Mouse (Mus musculus) C2C12 (cell line): ENCODE measurements around the gene Thrap3. TPM values are rescaled to one million over a fixed set of nuclear protein-coding genes. Genes with fewer than 3 reads are reported as not detected.
"Not testable (repeated sequence)": the region's sequence is repeated elsewhere in the genome, so short reads cannot be mapped to it uniquely, and the experiment has no call there.

ENCODE experiments used
- H3K27me3 ChIP-seq: one replicate; pipeline ENCODE4 v1.6.1; 2011; ENCODE audit not compliant: control insufficient read depth, insufficient read depth, insufficient read length
- H3K36me3 ChIP-seq: one replicate; pipeline ENCODE4 v1.6.1; 2011; ENCODE audit not compliant: control insufficient read depth, insufficient read depth
- H3K4me3 ChIP-seq: one replicate; pipeline ENCODE4 v1.5.1; 2011; ENCODE audit warnings: mild to moderate bottlenecking, control low read depth; ENCODE audit not compliant: poor library complexity, insufficient read depth, severe bottlenecking
- H3K79me2 ChIP-seq: one replicate; pipeline ENCODE4 v1.6.1; 2011; ENCODE audit not compliant: control insufficient read depth, insufficient read depth
- H3K79me3 ChIP-seq: one replicate; pipeline ENCODE4 v1.6.1; 2011; ENCODE audit warnings: low read depth, control low read depth
- H3ac ChIP-seq: one replicate; pipeline ENCODE3; 2011; ENCODE audit warnings: low read depth; ENCODE audit not compliant: control insufficient read depth, insufficient read length
- CEBPB ChIP-seq: IDR thresholded peaks from one replicate; pipeline ENCODE4 v1.6.1; 2011; ENCODE audit warnings: low read depth, mild to moderate bottlenecking, control low read depth, moderate library complexity
- CTCF ChIP-seq: IDR thresholded peaks from one replicate; pipeline ENCODE4 v1.5.1; 2011; ENCODE audit not compliant: control insufficient read depth, insufficient read depth, insufficient read length
- FOSL1 ChIP-seq: IDR thresholded peaks from one replicate; pipeline ENCODE4 v1.8.0; 2011; ENCODE audit warnings: mild to moderate bottlenecking, low read length; ENCODE audit not compliant: poor library complexity, insufficient read depth, severe bottlenecking
- MAX ChIP-seq: IDR thresholded peaks from one replicate; pipeline ENCODE4 v1.6.1; 2011; ENCODE audit warnings: mild to moderate bottlenecking, control low read depth
- MYOD1 ChIP-seq: IDR thresholded peaks from one replicate; pipeline ENCODE4 v1.6.1; 2011; ENCODE audit warnings: low read depth; ENCODE audit not compliant: control insufficient read depth, insufficient read length
- MYOG ChIP-seq: IDR thresholded peaks from one replicate; pipeline ENCODE4 v1.6.1; 2011; ENCODE audit not compliant: control insufficient read depth, insufficient read length; ENCODE audit errors: extremely low read depth
- USF1 ChIP-seq: IDR thresholded peaks from one replicate; pipeline ENCODE4 v1.6.1; 2011; ENCODE audit warnings: low read depth, mild to moderate bottlenecking, control low read depth, moderate library complexity
- polyA plus RNA-seq: library from polyadenylated mRNA; unstranded; fragments of >200 nt; fragmentation: generic; extraction: Trizol; gene quantifications from one replicate; pipeline ENCODE4 v1.2.1, GENCODE M21; 2012; ENCODE audit warnings: missing spikeins

The Thrap3 gene
- polyA plus RNA-seq, 1 experiment = 85.7 TPM

- TF ChIP-seq MAX = no peak
- Histone ChIP-seq H3K79me3 (peaks cover 5% of the 10 kb centered on the region), H3K4me3 (no peak overlapping the region), H3K36me3 (peaks cover 83% of the 10 kb centered on the region), H3K27me3 (no peaks in the 10 kb centered on the region), H3K79me2 (peaks cover 23% of the 10 kb centered on the region), H3ac (no peak overlapping the region)
These were observed 33.7 kb downstream of the Thrap3 start for GRCm38 (mm10) chr4:126168851-126169250.

GRCm38 (mm10) chr4:126166084-126166483, 36.5 kb downstream of the Thrap3 start:
- Histone ChIP-seq H3K4me3 (no peak overlapping the region), H3ac (no peak overlapping the region), H3K36me3 (peaks cover 61% of the 10 kb centered on the region), H3K79me3 (peaks cover 3% of the 10 kb centered on the region), H3K27me3 (no peaks in the 10 kb centered on the region), H3K79me2 (peaks cover 10% of the 10 kb centered on the region)
- TF ChIP-seq MAX = no peak
- TF ChIP-seq USF1 = no peak
- no peak for TF ChIP-seq MYOD1
- TF ChIP-seq CEBPB = no peak
- TF ChIP-seq MYOG = no peak
- no peak for TF ChIP-seq FOSL1
- TF ChIP-seq CTCF = no peak

- not testable (repeated sequence) for H3K79me2 ChIP-seq, H3K27me3 ChIP-seq, H3ac ChIP-seq, H3K79me3 ChIP-seq, H3K4me3 ChIP-seq
- H3K36me3 ChIP-seq = peaks cover 51% of the 10 kb centered on the region
These were observed 37.5 kb downstream of the Thrap3 start for GRCm38 (mm10) chr4:126165092-126165491.

GRCm38 (mm10) chr4:126163685-126164084, 38.9 kb downstream of the Thrap3 start:
- Histone ChIP-seq H3K79me3 (no peaks in the 10 kb centered on the region), H3K27me3 (no peaks in the 10 kb centered on the region), H3K79me2 (no peaks in the 10 kb centered on the region), H3K4me3 (no peak overlapping the region), H3K36me3 (peaks cover 37% of the 10 kb centered on the region), H3ac (no peak overlapping the region)
- TF ChIP-seq CEBPB (no peak), USF1 (no peak), MYOG (no peak), CTCF (no peak), MYOD1 (no peak), MAX (no peak), FOSL1 (no peak)

- Histone ChIP-seq H3ac (no peak within 1 kb of the TSS), H3K79me3 (no peaks in the 10 kb centered on the region), H3K36me3 (peaks cover 32% of the 10 kb centered on the region), H3K27me3 (no peaks in the 10 kb centered on the region), H3K4me3 (no peak within 1 kb of the TSS), H3K79me2 (no peaks in the 10 kb centered on the region)
- no peak for TF ChIP-seq USF1
These were observed 39.4 kb downstream of the Thrap3 start, which contains the start of gene Sh3d21 for GRCm38 (mm10) chr4:126163067-126163659. TSS of gene Sh3d21 (minus strand) at chr4:126163491.

GRCm38 (mm10) chr4:126162544-126163066, 40.0 kb downstream of the Thrap3 start:
- Histone ChIP-seq H3K79me2 (no peaks in the 10 kb centered on the region), H3K27me3 (no peaks in the 10 kb centered on the region), H3K4me3 (no peak overlapping the region), H3K79me3 (no peaks in the 10 kb centered on the region), H3K36me3 (peaks cover 27% of the 10 kb centered on the region), H3ac (no peak overlapping the region)
- TF ChIP-seq MAX = no peak
- TF ChIP-seq FOSL1 = no peak
- TF ChIP-seq USF1 = no peak
- TF ChIP-seq MYOD1 = no peak
- no peak for TF ChIP-seq CEBPB
- no peak for TF ChIP-seq MYOG
- TF ChIP-seq CTCF = no peak

- H3K79me2 ChIP-seq = no peaks in the 10 kb centered on the region
- peaks cover 24% of the 10 kb centered on the region for H3K36me3 ChIP-seq
- H3K4me3 ChIP-seq = no peak overlapping the region
- TF ChIP-seq FOSL1 (no peak), CEBPB (no peak), USF1 (no peak), MYOG (no peak)
- no peak overlapping the region for H3ac ChIP-seq
- no peaks in the 10 kb centered on the region for H3K27me3 ChIP-seq
- H3K79me3 ChIP-seq = no peaks in the 10 kb centered on the region
These were observed 40.6 kb downstream of the Thrap3 start for GRCm38 (mm10) chr4:126161986-126162385.
